Mouse (Mus musculus) heart, adult 8-10 months (tissue): ENCODE data around the gene Qrich2. TPM values are rescaled to one million over a fixed set of nuclear protein-coding genes. Genes with fewer than 3 reads are reported as not detected.
"Not testable (repeated sequence)": the region's sequence is repeated elsewhere in the genome, so short reads cannot be mapped to it uniquely, and the experiment has no call there.

Experiments used
- DNase-seq: peaks from one replicate; pipeline ENCODE4 v3.0.0; 2022; ENCODE audit warnings: low spot score
- total RNA-seq, 4 experiments: library from RNA; stranded (reverse); gene quantifications; 2 replicates each; pipeline ENCODE4 v1.2.4; 2022

Gene Qrich2
- under 1 TPM in 1 of 4 experiments, not detected in 3; 0.03 TPM for total RNA-seq

DNA sequence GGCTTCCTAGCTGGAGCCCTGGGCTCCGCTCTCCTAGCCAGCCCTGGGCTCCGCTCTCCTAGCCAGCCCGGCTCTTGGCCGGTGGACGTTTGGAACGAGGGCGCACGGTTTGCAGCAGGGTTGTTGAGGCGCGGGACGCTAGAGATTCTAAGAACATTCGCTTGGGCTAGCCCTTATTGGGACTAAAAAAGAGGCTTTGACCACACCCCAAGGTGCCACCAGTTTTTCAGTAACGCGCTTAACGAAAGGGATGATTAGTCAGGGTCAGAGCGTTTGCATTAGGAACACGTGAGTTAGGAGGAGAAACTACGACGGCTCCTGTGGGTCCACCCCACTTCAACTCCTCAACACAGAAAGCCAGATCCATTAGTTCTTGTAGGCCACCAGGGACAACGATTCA, at the start of gene Qrich2:
Qrich2 (minus strand) TSS at position 101 of the 400 bp plus-strand sequence.
- no peak for DNase-seq

DNA sequence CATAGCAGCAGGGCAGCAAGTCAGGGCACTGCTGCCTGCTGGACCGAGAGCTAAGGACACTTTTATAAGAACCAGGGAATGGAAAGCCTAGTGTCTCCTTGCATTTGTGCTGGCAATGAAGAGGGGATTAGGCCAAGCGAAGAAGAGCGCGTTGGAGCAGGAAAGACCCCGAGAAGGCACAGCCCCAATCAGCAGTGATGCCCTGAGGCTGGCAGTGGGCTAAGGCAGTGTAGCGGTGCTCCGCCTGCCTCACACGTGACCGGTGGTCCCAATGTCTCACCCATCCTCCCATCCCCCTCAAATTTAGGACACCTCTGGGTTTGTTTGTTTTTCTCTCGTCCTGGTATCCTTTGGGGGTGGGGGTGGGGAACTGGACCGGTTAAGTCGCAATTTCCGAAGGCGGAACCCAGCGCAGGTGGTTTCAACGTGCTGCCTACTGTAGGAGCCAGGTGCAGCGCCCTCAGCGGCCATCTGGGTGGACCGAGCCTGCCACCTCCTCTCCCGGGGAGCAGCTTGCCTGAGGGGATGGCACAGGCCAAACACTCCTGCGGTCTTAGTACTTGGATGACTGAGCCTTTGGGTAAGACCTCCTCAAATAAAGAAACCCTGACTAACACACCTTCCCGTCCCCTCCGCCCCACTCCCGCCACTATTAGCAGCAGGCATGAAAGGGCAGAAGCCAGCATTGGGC, 49.4 kb upstream of the Qrich2 start:
- no peak for DNase-seq

DNA sequence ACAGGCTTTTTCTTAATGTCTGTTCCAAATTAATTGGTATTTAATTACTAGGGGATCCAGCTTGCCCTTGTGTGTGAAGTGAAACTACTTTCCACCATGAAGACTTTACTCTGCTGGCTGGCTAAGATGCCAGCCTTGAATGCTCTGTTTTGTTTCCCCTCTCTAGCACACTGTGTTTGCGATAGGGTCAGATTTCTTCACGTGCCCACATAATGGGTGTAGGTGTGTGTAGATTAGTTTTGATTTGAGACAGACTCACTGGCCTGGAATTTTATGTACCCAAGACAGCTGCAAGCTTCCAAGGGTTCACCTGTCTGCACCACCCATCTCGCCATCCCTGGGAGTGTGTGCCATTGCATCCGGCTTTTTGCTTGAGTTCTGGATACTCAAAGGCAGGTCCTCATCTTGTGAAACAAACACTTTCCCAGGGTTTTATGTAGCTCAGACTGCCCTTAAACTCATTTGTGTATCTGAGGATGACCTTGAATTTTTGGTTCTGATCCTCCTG, 47.5 kb upstream of the Qrich2 start:
- DNase-seq = no peak

DNA sequence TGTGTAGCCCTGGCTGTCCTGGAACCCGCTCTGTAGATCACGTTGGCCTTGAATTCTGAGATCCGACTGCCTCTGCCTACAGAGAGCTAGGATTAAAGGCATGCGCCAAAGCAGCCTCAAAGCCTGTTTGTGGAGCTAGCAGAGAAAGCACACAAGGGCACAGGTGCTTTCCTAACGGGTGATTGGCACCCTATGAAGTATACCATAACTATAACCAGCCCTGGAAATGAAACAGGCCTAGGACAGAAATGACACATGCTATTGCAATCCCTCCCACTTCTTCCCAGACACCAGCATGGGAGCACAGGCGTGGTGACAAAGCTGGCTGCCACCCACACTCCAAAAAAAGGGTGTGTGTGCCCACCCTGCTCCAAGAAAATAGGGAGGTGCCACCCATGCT, 46.9 kb upstream of the Qrich2 start:
- DNase-seq = no peak

DNA sequence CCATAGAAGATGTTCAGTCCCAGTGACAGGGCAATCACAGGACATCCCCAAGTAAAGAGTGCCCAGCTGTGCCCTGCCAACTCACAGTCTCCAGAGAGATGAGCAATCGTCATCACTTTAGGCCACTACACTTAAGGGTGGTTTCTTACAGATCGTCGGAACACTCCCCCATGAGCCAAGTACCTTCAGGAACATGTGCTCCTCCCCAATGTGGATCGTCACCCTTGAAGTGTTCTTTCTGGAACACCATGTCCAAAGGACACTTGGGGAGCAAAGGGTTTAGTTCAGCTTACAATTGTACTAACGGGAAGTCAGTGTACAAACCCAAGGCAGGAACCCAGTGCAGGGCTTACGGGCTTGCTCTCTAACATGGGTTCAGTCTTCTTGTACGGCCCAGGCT, 46.1 kb upstream of the Qrich2 start:
- no peak for DNase-seq

DNA sequence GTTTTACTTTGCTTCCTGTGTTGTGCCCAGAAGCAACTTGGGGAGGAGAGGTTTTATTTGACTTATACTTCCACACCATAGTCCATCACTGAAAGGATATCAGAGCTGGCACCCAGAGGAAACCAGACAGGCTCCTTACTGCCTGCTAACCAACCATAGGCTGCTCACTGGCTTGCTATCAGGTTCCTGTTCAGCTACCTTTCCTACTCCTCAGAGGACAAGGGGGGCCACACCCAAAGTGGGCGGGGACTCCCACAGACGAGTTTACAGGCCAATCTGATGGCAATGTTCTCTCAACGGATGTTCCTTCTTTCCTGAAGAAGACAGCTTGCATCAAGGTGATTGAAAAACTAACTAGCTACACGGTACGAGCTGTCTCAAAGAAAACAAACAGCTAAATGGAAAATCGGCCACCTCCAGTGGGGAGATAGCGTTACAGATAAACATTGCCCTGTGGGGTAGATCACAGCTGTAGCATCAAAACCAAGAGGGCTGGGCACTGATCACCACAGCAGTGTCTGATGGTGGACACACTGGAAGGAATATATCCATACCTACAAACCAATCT, 45.3 kb upstream of the Qrich2 start:
- no peak for DNase-seq

DNA sequence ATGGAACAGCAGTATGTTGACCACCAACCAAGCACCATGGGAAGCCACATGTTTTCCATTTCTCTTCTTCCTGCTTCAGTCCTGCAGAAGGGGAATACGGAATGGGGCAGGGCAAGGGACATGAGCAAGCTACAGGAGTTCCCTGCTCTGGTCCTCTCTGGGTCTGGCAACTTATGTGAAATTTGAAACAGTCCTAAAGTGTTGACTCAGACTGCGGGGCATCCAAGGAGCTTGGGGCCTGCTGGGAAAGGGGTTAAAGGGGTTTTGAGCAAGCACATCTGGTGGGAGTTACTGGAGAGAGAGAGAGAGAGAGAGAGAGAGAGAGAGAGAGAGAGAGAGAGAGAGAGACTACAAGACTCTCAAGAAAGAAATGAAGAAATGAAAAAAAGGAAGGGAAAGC, 42.6 kb upstream of the Qrich2 start:
- no peak for DNase-seq

DNA sequence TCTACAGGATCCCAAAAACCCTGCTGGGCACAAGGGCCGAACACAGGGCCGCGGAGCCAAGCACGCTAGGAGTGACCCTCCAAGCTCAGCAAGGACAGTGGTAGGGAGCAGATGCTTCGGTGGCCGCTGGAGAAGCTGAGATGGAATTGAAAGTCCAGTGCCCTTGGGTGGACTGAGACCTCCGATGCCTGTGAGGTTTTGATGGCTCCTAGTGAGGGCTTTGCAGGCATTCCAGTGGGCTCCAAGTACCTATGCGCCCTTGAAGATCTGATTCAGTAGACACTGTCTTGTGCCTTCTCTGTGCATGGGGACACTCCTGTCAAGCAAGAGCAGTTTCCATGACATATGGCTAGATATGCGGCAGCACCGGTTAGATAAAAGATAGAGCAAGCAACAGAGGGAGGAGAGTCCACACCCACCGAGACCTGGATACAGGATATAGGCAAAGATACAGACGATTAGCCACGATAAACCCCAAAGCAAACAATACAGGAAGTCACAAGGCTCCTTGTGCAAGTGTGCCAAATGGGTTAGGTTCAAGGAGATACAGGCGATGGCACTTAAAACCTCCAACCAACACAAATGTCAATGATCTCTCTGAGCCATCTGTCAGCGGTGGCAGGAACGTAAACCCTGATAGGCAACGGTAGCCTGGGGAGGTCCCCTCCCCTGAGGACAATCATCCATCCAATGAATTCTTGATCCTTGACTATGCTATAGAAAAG, 40.3 kb upstream of the Qrich2 start:
- no peak for DNase-seq

DNA sequence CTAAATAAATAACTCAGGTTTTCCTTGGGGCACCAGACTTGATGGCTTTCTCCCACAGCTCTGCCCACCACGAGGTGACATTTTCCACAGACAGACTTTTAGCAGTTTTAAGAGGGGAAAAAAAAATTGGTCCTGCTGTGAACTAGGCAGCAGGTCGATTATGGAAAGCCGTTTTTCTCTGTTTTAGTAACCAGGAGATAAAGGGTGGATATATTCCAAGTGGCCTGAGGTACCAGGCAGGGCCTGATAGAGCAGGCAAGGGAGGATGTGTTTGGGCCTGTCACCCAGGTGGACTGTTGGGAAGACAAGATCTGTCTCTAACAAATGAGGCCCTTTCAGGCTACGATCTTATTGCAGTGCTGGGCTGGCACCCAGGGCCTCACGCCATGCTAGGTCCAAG, 39.5 kb upstream of the Qrich2 start:
- no peak for DNase-seq

DNA sequence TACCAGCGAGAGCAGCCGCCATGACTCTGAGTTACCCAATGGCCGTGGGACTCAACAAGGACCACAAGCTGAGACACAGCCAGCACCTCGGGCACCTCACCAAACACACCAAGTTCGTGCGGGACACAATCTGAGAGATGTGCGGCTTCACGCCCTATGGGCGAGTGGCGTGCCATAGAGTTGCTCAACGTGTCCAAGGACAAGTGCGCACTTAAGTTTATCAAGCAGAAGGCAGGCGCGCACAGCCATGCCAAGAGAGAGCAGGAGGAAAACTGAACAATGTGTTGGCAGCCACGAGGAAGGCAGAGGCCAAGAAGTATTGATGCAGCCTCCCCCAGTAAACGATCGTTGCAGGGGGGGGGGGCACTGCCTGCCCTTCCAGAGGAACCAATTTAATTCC, 38.5 kb upstream of the Qrich2 start:
- no peak for DNase-seq

DNA sequence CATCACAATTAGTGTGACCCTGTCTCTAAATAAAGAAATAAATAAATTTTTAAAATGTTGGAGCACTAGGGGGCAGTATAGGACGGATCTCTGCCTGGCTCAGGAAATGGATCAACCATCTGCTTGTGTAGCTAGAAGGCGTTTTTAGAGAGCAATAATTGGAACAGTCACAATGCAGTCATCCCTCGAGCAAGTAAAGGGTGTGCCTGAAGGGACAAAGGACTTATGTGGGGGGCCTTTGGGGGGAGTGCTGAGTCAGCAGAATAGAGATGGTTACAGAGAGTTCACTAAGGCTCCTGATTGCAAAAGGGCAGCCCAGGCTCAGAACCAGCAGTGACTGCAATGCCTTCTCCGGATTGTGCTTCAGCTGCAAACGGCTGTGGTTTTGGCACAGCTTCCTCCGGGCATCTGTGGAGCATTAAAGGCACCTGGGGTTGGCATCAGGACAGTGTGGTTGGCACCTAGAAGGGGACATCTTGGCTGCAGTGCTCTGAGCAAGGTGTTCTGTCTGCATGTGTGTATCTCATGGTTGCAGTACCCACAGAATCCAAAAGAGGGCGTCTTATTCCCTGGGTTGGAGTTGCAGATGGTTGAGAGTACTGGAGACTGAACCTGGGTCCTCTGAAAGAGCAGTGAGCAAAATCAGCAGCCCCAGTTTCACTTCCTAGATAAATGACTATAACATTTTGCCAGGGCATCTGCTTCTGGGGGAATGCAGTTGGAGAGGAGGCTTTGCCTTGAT, 35.1 kb upstream of the Qrich2 start:
- peak; percentile 75 for DNase-seq

DNA sequence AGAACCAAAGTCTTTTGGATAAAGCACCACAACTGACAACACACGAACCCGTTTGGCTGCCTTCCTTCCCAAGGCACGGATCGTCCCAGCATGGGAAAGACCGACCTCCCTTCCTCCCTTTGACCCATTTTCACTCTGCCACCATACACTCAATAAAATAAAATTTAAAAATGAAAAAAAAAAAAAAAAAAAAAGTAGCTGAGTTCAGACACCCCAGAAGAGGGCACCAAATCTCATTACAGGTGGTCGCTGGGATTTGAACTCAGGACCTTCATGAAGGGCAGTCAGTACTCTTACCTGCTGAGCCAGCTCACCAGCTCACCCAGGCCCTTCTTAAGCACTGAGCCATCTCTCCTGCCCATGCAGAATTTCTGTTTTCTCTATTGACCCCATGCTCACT, 33.0 kb upstream of the Qrich2 start:
- no peak for DNase-seq

DNA sequence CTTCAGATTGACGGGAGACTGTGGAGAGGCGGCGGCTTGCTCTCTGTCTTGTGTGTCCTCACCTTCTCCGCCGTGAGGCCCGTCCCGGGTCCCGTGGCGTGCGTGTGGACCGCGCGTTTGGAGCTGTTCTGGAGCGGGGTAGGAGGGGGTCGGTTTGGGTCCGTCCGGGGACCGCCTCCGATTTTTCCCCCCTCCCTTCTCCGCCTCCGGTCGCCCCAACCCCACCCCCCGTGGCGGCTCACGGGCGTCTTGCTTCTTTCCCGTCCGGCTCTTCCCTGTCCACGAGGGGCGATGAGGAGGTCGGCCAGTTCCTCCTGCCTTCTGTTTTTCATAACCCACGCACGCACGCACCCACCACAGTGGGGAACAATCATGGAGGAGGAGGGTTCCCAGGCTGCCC, 32.6 kb upstream of the Qrich2 start:
- no peak for DNase-seq

DNA sequence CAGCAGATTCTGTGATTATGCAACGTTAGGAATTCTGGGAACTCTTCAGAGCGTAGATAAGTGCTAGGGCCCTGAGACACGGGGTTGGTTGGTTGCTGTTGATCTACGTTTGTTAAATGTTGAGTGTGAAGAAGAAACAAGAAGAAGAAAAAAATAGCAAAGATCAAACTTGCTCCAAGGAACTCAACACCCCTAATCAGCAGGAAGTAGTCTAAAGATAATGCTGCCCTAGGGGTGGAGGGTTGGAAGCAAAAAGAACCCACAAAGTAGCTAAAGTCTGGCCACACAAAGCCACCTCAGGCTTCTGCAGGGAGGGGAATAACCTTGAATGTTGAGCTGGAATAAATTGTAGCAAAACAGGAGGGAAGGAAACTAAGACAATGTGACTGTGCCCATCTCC, 31.3 kb upstream of the Qrich2 start:
- DNase-seq = no peak

DNA sequence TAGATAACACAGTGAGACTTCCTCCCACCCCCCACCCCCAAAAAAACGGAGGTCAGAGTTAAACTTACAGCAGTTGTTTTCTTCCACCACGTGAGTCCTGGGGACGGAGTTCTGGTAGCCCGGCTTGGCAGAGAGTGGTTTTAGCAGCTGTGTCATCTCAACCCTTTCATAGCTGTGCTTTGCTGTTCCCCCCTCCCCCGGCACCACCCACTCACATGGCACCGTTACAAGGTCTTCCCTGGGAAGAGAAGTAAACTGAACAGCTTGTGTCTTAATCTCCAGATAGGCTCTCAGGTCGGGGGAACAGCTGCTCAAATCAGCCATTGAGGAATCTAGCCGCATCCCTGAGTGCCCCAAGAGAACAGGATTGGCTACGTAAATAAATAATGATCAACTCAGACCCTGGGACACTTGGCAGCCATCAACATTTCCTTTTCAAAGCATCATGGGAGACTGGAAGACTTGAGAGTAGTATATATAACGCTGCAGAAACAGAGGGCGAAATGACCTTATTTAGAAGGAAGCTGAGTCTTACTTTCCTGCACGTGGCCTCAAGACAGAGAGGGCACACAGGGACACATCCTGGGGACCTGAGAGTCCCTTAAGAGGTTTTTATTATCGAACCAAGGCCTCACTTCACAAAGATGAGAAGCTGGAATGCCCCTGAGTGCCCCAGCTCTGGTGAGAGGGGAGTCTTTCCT, 28.6 kb upstream of the Qrich2 start:
- peak; percentile 83 for DNase-seq

DNA sequence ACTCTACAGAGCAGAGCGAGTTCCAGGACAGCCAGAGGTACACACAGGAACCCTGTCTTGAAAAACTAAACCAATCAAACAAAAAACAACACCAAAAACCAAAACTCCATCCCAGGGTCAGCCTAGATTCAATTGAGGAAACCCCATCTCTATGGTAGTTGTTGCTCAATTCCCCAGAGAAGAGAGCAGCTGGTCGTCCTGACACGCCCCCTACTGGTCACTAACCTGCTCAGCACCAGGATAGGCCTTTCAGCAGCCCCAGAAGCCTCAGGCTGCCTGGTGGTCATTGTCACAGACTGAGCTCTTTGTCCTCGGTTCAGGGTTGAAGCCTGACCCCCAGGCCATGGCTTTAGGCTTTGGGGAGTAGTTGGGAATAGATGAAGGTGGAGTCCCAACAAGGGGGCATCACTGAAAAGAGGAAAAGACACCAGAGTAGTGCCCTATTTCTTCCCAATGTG, 27.8 kb upstream of the Qrich2 start, which contains the start of gene Prpsap1:
Prpsap1 (minus strand) TSS at position 408 of the 458 bp plus-strand sequence.
- DNase-seq = peak; percentile 56

DNA sequence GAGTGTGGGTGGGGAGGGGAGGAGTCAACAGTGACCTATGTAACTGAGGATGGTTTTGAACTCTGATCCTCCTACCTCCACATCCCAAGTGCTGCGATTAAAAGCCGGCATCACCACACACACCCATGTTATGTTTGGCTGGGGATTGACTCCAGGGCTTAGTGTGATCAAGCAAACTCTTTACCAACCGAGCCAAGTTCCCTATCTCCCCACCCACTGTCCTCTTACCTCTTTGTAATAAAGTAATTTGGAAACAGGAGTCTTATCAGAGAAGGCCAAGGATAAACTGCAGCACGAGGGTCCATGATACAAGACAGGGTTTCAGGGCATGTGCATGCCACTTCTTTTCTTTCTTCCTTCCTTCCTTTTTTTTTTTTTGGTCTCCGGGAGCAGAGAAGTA, 27.1 kb upstream of the Qrich2 start:
- DNase-seq = no peak

DNA sequence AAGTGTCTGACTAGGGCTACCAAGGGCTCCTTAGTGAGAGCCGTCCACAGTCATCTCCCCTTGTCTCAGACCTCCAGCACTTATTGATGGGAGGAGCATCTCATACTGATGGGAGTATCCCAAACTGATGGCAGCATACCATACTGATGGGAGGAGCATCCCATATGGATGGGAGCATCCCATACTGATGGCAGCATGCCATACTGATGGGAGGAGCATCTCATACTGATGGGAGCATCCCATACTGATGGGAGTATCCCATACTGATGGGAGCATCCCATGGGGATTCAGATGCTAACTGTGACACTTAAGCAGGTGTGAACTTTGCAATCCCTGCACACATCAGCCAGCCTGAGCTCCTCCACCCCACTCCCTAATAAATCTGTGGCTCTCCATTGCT, 26.5 kb upstream of the Qrich2 start:
- not testable (repeated sequence) for DNase-seq

DNA sequence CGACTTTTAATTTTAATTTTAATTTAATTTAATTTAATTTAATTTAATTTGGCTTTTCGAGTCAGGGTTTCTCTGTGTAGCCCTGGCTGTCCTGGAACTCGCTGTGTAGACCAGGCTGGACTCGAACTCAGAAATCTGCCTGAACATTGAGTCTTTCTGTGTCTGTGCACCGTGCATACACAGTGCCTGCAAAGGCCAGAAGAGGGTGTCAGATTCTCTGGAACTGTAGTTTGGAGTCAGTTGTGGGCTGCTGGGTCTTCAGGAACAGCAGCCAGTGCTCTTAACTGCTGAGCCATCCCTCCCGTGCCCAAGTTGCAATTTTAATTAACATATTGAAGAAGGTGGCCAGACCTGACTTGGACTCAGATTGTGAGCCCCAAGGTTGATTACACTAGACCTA, 25.3 kb upstream of the Qrich2 start:
- no peak for DNase-seq

DNA sequence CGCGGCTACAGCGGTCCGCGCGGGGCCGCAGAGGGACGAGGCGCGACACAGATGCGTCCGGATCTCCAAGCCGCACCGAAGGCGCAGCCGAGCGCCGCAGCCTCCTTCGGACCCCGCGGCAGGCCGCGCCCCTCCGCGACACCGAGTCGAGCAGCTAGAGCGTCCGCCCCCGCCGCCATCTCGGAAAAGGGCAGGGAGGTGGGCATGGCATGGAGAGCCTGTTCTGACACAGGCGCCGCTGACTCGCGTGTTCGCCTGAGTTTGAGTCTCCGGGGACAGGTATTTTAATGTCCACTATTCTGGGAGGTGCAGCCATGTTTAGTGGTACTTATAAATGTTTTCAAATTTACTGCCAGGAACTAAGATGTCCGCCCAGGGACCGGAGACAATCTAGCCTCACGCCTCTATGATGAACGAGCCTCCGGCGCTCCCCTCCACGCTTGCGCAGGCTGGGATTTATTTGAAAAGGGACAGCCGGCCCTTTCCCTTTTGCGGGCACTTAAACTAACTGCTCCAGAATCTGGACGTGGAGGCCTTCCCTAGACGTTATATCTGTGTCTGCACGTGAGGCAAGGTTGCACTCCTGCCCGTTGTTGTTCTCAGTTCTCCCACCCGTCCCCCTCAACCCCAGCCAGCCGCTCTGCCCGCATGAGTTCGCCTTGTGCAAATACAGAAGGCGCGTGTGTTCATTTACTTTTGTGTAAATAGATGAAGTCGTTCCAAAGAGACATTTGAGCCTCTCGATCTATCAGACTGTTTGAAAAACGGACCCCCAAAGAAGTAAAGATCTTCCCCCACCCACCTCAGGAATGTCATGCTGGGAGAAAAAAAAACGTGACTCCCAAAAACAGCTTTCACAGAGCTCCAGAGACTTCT, 24.4 kb upstream of the Qrich2 start:
- peak; percentile 87 for DNase-seq
